Mouse (Mus musculus) forebrain, embryonic 14.5 days (tissue): ENCODE data around the gene Mtr. TPM values are rescaled to one million over a fixed set of nuclear protein-coding genes. Genes with fewer than 3 reads are reported as not detected.
A peak's percentile ranks its signal among the peaks of the same experiment; 100 is the strongest.

ENCODE experiments used
- ATAC-seq: fragments of 200-750 bp; cut with Nextera tagmentation; 2 replicates; pipeline ENCODE4 v1.8.0; 2017; ENCODE audit warnings: mild to moderate bottlenecking, moderate library complexity
- DNase-seq: peaks from one replicate; pipeline ENCODE4 v3.0.0-alpha.2; 2015; ENCODE audit warnings: low spot score
- H3K27ac ChIP-seq: fragments of 300-500 bp; sonication (generic); 2 replicates; pipeline ENCODE4 v1.5.1; 2014; ENCODE audit warnings: low read depth, mild to moderate bottlenecking, control low read depth, low read length, moderate library complexity
- H3K27me3 ChIP-seq: fragments of 300-500 bp; sonication (generic); replicated peaks from 2 replicates; pipeline ENCODE4 v1.6.1; 2014; ENCODE audit warnings: low read length, control low read depth, mixed read lengths; ENCODE audit not compliant: control insufficient read depth, insufficient read depth
- H3K36me3 ChIP-seq: fragments of 300-500 bp; sonication (generic); 2 replicates; pipeline ENCODE4 v1.6.1; 2014; ENCODE audit warnings: low read length, control low read depth; ENCODE audit not compliant: control insufficient read depth, insufficient read depth
- H3K4me1 ChIP-seq: fragments of 300-500 bp; sonication (generic); 2 replicates; pipeline ENCODE4 v1.6.1; 2014; ENCODE audit warnings: antibody characterized with exemption, low read length, control low read depth; ENCODE audit not compliant: control insufficient read depth, insufficient read depth
- H3K4me2 ChIP-seq: fragments of 300-500 bp; sonication (generic); 2 replicates; pipeline ENCODE4 v1.6.1; 2014; ENCODE audit warnings: mild to moderate bottlenecking, control low read depth, low read length
- H3K4me3 ChIP-seq: fragments of 300-500 bp; sonication (generic); 2 replicates; pipeline ENCODE4 v1.5.1; 2014; ENCODE audit warnings: low read depth, low read length, control low read depth
- H3K9ac ChIP-seq: fragments of 300-500 bp; sonication (generic); 2 replicates; pipeline ENCODE4 v1.6.1; 2014; ENCODE audit warnings: mild to moderate bottlenecking, low read length, control low read depth, moderate library complexity
- H3K9me3 ChIP-seq: fragments of 300-500 bp; sonication (generic); replicated peaks from 2 replicates; pipeline ENCODE4 v1.6.1; 2016; ENCODE audit warnings: low read length, control low read depth, mixed read lengths; ENCODE audit not compliant: control insufficient read depth
- WGBS: fragments of 180-500 bp; shearing (Covaris S2); extraction: QIAGEN DNeasy Blood & Tissue Kit; methylation state at CpG from one replicate; pipeline ENCODE4 v1.1.7; 2014; 5-methylcytosine and 5-hydroxymethylcytosine counted together
- polyA plus RNA-seq: library from polyadenylated mRNA; unstranded; fragments of >200 nt; fragmentation: Nextera tagmentation; extraction: Ambion mirVana; gene quantifications from 2 replicates; pipeline ENCODE4 v1.2.1, GENCODE M21; 2014

Mtr gene
- polyA plus RNA-seq, 1 experiment from 2014 or later: 7.4 TPM

GRCm38 (mm10) chr13:12188804-12189203 lies 69.1 kb downstream of the Mtr start:
- no peak overlapping the region for H3K9ac ChIP-seq
- no peak overlapping the region for H3K27ac ChIP-seq
- 93% methylated on average over 11 of the region's 11 CpGs for WGBS
- no peak overlapping the region for H3K4me3 ChIP-seq
- DNase-seq (no peak), ATAC-seq (no peak)
- H3K4me2 ChIP-seq: no peak overlapping the region
- no peaks in the 10 kb centered on the region for H3K9me3 ChIP-seq
- H3K4me1 ChIP-seq: no peaks in the 10 kb centered on the region
- peaks cover 29% of the 10 kb centered on the region for H3K36me3 ChIP-seq
- H3K27me3 ChIP-seq: no peaks in the 10 kb centered on the region

GRCm38 (mm10) chr13:12179481-12179880 lies 78.4 kb downstream of the Mtr start:
- 77% methylated on average over 8 of the region's 8 CpGs for WGBS
- DNase-seq: no peak

GRCm38 (mm10) chr13:12176761-12177160 lies 81.2 kb downstream of the Mtr start:
- H3K4me3 ChIP-seq: no peak overlapping the region
- no peaks in the 10 kb centered on the region for H3K4me1 ChIP-seq
- ATAC-seq (peak; percentile 34; the same call in 1 of the 2 replicates), DNase-seq (no peak)
- no peak overlapping the region for H3K27ac ChIP-seq
- 21% methylated on average over 3 of the region's 3 CpGs for WGBS
- H3K27me3 ChIP-seq: no peaks in the 10 kb centered on the region
- H3K9me3 ChIP-seq: no peaks in the 10 kb centered on the region
- no peaks in the 10 kb centered on the region for H3K36me3 ChIP-seq
- no peak overlapping the region for H3K4me2 ChIP-seq
- no peak overlapping the region for H3K9ac ChIP-seq

More at GRCm38 (mm10) chr13:12179481-12179880, 78.4 kb downstream of the Mtr start:
- H3K4me2 ChIP-seq: no peak overlapping the region
- no peak overlapping the region for H3K27ac ChIP-seq
- H3K9ac ChIP-seq: no peak overlapping the region
- no peaks in the 10 kb centered on the region for H3K4me1 ChIP-seq
- H3K36me3 ChIP-seq: no peaks in the 10 kb centered on the region
- H3K9me3 ChIP-seq: no peaks in the 10 kb centered on the region
- no peak overlapping the region for H3K4me3 ChIP-seq
- no peak for ATAC-seq
- H3K27me3 ChIP-seq: no peaks in the 10 kb centered on the region

GRCm38 (mm10) chr13:12175988-12176736 lies 81.8 kb downstream of the Mtr start:
- H3K4me2 ChIP-seq: no peak overlapping the region
- WGBS: 39% methylated on average over 16 of the region's 16 CpGs
- no peaks in the 10 kb centered on the region for H3K36me3 ChIP-seq
- H3K27me3 ChIP-seq: no peaks in the 10 kb centered on the region
- H3K4me3 ChIP-seq: no peak overlapping the region
- DNase-seq (no peak), ATAC-seq (peak; percentile 23; the same call in 1 of the 2 replicates)
- no peaks in the 10 kb centered on the region for H3K4me1 ChIP-seq
- no peak overlapping the region for H3K27ac ChIP-seq
- H3K9me3 ChIP-seq: no peaks in the 10 kb centered on the region
- no peak overlapping the region for H3K9ac ChIP-seq

GRCm38 (mm10) chr13:12167276-12167675 lies 90.6 kb downstream of the Mtr start:
- no peak for ATAC-seq
- Histone ChIP-seq H3K36me3 (no peaks in the 10 kb centered on the region), H3K9ac (no peak overlapping the region), H3K4me1 (no peaks in the 10 kb centered on the region), H3K27ac (no peak overlapping the region), H3K27me3 (no peaks in the 10 kb centered on the region), H3K9me3 (no peaks in the 10 kb centered on the region), H3K4me2 (no peak overlapping the region), H3K4me3 (no peak overlapping the region)
- no peak for DNase-seq
- WGBS: 84% methylated on average over 9 of the region's 9 CpGs

- no peaks in the 10 kb centered on the region for H3K27me3 ChIP-seq
- peak; percentile 6 for DNase-seq
- no peak overlapping the region for H3K9ac ChIP-seq
- H3K4me3 ChIP-seq: no peak overlapping the region
- H3K36me3 ChIP-seq: no peaks in the 10 kb centered on the region
- 8% methylated on average over 6 of the region's 6 CpGs for WGBS
- H3K4me1 ChIP-seq: no peaks in the 10 kb centered on the region
- H3K4me2 ChIP-seq: no peak overlapping the region
- H3K27ac ChIP-seq: no peak overlapping the region
- no peaks in the 10 kb centered on the region for H3K9me3 ChIP-seq
- ATAC-seq: no peak
Observed at GRCm38 (mm10) chr13:12166386-12166785, 91.5 kb downstream of the Mtr start.

- H3K27ac ChIP-seq: no peak overlapping the region
- H3K27me3 ChIP-seq: no peaks in the 10 kb centered on the region
- H3K4me3 ChIP-seq: no peak overlapping the region
- no peak for ATAC-seq
- no peaks in the 10 kb centered on the region for H3K4me1 ChIP-seq
- H3K4me2 ChIP-seq: no peak overlapping the region
- WGBS: 68% methylated on average over 8 of the region's 8 CpGs
- H3K36me3 ChIP-seq: no peaks in the 10 kb centered on the region
- no peaks in the 10 kb centered on the region for H3K9me3 ChIP-seq
- no peak overlapping the region for H3K9ac ChIP-seq
- DNase-seq: peak; percentile 11
Observed at GRCm38 (mm10) chr13:12165461-12166058, 92.4 kb downstream of the Mtr start.

GRCm38 (mm10) chr13:12162457-12162856 lies 95.5 kb downstream of the Mtr start:
- H3K27me3 ChIP-seq: no peaks in the 10 kb centered on the region
- H3K4me1 ChIP-seq: no peaks in the 10 kb centered on the region
- no peak for DNase-seq
- no peak overlapping the region for H3K4me2 ChIP-seq
- 92% methylated on average over 4 of the region's 4 CpGs for WGBS
- H3K9ac ChIP-seq: no peak overlapping the region
- no peak for ATAC-seq
- H3K9me3 ChIP-seq: no peaks in the 10 kb centered on the region
- H3K4me3 ChIP-seq: no peak overlapping the region
- no peaks in the 10 kb centered on the region for H3K36me3 ChIP-seq
- H3K27ac ChIP-seq: no peak overlapping the region

- Histone ChIP-seq H3K4me3 (no peak overlapping the region), H3K9me3 (no peaks in the 10 kb centered on the region), H3K27ac (no peak overlapping the region), H3K9ac (no peak overlapping the region), H3K36me3 (no peaks in the 10 kb centered on the region), H3K27me3 (no peaks in the 10 kb centered on the region), H3K4me2 (no peak overlapping the region), H3K4me1 (no peaks in the 10 kb centered on the region)
- WGBS: 82% methylated on average over 3 of the region's 3 CpGs
- DNase-seq (peak; percentile 13), ATAC-seq (0 out of 2 replicates have a peak, but pooled peaks have one; percentile 44)
Observed at GRCm38 (mm10) chr13:12160121-12160475, 97.8 kb downstream of the Mtr start.
